Mouse (Mus musculus) mesoderm, embryonic 11.5 days (tissue): ENCODE data around the gene Blcap.
"Not testable (repeated sequence)": the region's sequence is repeated elsewhere in the genome, so short reads cannot be mapped to it uniquely, and the experiment has no call there.

Experiments
- DNase-seq: peaks from one replicate; pipeline ENCODE4 v3.0.0-alpha.2; 2012; ENCODE audit warnings: low read depth, low spot score

Gene Blcap

DNA sequence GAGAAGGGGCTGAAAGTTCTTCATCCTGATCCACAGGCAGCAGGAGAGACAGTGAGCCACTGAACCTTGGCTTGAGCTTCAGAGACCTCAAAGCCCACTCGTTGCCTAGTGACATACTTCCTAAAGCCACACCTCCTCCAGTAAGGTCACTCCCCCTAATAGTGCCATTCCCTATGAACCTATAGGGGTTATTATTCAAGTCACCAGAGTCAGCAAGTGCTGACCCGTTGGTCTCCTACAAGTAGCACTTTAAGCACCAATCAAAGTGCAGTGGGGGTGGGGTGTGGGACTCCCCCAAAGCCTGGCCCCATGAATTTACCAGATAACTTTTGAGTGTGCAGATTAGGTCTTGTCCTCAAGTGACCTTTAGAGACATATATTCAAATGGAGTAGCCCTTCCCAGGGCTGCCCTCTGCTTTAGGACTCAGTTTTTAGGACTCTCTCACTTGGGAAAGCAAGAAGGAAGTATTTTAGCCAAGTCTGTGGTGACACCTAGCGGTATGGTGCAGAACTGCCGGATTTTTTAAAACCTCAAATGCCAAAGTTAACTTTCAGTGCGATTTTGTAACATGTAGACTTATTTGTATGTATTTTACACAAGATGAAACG, at the start of gene Blcap:
Gene Blcap, minus strand, starts transcription at position 51 of the 609 bp plus-strand sequence.
- DNase-seq, result peak; percentile 73

DNA sequence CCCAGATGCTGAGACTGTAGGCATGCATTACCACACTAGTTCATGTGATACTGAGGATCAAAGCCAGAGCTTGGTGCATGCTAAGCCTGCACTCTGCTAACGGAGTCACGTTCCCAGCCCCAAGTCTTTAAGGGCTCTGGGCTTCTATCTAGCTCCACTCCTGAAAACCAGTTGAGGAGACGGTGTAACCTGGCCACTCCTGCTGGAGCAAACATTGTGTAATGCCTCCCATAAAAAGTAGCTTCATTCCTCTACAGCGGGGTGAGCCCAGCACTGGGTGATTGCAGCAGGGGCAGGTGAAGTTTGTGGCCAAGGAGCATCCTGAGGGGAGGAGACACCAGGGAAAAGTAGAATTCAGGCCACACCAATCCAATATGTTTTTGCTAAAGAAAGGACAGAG, 47.3 kb upstream of the Blcap start:
- no peak for DNase-seq

DNA sequence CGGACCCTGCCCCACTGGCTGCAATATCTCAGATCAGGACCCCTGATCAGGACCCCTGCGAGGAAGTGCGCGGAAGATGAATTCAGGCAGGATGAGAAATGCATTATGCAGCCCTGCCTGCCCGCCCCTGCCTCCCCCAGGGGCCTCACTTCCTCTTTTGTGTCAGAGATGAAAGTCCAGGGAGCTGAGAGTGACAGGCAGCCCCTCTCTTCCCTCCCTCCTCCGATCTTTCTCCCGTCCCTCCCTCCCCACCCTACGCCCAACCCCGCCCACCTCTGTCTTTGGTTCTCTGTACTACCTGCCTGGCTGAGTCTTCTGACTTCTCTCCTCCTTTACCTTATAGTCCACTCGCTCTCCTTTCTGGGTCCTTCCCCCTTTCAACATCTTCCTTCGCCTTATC, 42.9 kb upstream of the Blcap start:
- DNase-seq, result peak; percentile 30

DNA sequence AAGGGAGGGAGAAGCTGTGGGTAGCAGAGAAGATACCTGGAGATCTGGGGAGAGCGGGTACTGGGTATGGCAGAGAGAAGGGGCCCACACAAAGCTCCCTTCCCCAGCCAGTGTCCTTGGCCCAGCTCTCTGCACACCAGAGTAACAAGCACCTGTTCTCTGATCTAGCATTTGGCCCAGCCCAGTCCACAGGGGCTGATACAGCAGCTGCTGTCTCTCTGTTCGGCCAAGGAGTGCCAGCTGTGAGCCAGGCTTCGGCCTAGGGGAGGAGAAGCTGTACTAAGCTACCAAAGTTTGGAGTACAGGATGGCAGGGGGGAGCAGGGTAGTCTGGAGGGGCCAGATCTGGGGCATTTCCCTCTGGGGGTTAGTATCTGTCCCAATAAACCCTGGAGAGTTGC, 40.7 kb upstream of the Blcap start:
- DNase-seq, result no peak

DNA sequence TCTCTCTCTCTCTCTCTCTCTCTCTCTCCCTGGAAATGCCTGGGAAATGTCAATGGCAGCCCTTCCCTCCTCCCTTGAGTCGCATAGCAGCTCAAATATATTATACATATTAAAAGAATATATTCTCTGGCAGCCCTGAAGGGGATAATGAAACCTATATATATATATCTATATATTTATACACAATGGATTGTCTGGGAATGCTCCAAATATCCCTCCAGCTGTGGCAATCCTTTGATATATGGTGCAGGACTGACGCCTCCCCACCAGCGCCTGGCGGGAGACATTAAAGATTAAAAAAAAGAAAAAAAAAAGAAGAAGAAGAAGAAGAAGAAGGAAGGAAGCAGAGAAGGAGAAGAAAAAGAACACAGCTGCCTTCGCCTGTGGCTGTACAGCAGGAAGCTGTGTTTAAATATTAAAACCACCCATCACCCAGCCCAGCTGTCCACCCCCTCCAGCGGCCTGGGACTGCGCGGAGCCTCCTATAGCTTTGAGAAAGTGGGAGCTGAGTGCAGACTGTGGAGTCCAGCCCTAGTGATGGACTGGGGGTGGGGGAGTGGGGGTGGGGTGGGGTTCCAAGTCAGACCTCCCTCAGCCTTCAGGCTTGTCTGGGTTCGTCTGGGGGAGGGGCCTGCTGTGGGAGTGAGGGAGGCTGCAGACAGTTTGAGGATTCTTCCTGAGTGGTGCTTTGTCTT, 36.6 kb upstream of the Blcap start:
- peak; percentile 40 for DNase-seq

DNA sequence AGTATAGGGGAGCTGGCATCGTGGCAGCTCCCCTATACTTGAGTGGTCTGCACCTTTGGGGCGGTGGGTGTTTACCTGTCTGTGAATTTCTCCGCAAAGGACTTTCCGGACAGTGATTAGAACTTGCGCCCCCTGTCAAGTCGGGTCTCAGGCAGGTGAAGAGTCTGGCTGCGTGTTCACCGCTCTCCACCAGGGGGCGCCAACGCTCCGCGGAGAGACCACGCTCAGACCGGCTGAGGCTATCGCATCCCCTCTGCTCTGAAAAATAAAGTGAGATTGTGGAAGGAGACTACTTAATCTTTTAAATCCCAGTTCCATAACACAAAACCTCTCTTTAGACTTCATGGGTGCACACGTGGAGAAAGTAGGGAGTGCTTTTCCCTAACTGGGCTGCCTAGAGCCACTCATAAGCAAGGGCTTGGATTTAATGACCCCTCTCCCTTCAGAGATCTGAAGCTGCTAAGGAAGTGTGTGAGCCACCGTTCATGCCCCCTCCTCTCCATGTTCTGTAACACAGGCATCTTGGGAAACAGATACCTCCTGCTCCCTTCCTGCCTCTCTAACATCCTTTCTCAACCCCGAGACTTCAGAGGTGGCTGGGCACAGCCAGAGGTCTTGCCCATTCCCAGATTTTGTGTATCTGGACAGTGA, 34.1 kb upstream of the Blcap start:
- peak; percentile 79 for DNase-seq

DNA sequence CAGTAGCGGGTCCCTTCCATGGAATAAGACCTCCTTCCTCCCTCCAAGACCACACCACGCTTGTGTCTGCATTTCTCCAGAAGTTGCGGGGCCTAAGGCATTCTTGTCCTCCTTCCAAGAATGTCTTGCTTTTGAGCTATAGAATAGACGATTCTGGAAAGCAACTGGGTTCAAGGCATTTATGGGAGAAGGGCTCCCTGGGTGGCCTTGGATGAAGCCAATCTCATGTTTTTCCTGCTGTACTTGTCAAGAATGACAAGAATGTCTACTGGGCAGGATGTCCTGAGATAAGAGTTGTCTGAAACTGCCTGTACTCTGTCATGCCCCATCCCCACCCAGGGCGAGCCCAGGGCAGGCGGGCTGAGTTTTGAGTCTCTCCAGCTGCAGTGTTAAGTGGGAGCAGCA, 30.4 kb upstream of the Blcap start:
- peak; percentile 13 for DNase-seq

DNA sequence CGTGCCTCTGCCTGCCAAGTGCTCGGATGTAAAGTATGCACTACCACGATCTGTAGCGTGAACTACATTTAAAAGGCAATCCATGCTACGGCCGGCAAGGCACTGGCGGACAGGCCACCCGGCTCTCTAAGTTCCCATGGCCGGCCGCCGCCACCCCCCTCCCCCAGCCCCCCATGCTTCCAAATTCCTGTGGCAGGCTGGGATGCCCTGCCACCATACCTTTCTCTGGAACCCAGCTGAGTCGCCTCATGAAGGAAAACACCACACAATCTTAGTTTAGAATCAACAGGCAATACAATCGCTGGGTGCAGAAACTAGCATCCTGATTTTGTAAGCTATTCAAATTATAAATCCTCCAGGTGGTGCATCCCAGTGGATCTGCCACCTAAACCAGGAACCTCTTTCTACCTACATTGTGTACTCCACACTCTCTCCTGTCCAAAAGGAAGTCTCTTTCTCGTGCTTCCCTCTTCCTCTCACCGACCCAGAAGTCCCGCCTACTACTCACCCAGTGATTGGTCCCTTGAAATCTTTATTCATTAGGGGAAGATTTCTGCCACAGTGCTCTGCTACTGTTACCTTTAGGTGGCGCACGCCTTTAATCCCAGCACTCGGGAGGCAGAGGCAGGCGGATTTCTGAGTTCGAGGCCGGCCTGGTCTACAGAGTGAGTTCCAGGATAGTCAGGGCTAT, 25.9 kb upstream of the Blcap start:
- DNase-seq, result no peak

DNA sequence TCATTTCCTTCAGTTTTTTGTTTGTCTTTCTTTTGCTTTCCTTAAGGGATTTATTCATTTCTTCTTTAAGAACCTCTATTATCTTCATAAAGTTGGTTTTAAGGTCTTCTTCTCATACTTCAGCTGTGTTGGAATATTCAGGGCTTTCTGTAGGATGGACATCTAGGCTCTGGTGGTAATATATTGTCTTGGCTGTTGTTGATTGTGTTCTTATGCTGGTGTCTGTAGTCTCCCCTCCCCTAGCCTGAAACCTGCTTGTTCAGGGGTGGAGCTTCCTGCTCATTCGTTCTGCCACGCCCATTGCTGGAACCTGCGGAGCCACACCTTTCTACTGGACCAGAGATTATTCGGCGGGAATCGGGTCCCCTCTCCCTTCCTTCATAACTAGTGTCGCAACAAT, 14.3 kb upstream of the Blcap start:
- not testable (repeated sequence) for DNase-seq

DNA sequence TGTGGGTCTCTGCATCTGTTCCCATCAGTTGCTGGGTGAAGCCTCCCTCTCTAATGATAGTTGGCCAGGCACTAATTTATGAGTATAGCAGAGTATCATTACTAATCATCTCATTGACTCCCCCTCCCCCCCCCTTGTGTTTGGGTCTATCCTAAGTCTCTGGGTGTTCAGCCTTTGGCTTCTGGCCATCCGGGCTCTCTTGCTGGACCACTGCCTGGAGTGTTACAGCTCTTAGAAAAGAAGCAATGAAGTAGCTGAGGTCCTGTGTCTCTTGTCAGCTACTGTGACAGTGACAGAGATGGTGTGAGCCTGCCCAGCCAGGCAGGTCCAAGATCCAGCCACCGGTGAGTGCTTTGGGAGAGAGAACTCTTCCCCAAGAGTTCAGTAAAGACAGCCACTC, 1.7 kb upstream of the Blcap start:
- no peak for DNase-seq

DNA sequence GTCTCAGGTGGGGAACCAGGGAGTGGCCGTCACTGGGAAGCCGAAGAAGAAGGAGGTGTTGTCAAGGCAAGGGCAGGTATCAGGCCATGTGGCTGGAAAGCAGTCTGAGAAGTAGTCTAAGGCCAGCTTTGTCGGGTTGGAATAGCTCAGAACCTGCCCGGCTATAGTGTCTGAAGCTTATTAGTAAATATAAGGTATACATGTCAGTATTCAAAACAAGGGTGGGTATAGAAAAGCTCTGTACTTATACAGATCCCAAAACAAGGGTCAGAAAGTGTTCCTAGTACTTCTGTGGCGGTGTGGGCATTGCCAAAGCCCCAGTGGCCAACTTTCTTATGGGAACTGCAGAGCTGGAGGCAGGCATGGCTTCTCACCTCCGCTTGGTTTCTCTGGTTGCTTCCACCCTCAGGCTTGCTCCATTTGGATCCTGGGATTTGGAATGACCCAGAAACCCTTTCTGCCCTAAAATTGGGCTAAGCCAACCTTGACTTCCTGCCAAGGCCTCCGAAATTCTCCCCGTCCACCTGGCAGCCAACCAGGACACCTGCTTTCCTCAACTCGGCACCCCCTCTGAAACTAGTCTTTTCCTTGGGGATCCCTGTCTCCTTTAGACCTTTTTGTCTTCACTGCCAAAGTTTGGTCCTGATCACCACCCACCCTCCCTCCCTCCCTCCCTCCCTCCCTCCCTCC, 1.1 kb downstream of the Blcap start:
- no peak for DNase-seq

DNA sequence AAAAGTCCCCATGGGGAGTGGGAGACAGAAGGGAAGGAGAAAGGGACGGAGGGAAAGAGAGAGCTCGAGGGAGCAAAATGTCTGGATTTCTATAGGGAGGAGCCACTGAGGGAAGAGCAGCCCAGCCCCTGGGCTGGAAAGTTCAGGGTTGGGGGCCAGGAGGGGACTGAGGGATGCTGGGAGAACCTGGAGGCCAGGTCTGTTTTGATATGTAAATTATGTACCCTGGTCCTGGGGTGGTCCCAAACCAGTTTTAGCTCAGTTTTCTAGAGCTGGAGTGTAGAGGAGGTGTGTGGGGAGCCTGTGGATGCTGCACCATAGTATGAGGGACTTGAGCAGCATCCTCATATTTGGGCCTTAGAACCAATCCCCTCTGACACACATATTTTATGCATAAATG, 2.2 kb downstream of the Blcap start:
- DNase-seq, result no peak

DNA sequence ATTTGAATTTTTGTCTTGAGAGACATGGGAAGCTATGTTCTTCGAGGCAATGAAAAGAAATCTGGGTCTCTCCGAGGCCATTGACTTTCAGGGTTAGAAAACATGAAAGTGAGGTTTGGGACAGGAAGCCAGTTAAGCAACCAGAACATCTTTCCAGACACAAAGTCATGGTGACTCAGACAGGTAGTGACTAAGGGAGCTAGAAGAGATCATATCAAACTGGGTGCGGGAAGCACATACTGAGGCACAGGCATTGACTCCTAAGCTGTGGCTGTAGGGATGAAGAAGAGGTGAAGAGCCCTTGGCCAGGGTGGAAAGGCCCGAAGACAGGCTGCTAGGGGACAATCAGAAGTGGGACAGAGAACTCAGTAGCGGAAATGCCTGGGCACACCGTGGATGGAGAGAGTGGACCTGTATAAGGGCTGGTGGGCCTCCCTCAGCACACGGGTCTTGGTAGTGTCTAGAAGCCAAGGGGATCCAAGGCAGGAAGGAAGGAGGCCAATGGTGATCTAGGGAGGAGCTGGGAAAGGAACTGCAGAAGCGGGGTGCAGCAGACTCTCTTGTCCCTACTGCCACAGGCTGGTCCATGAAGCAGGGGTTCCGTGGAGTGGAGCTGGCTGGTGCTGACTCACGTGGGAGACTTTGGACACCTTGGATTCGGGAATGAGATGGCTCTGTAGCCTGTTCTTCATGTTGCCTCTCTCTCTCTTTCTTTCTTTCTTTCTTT, 3.7 kb downstream of the Blcap start:
- no peak for DNase-seq

DNA sequence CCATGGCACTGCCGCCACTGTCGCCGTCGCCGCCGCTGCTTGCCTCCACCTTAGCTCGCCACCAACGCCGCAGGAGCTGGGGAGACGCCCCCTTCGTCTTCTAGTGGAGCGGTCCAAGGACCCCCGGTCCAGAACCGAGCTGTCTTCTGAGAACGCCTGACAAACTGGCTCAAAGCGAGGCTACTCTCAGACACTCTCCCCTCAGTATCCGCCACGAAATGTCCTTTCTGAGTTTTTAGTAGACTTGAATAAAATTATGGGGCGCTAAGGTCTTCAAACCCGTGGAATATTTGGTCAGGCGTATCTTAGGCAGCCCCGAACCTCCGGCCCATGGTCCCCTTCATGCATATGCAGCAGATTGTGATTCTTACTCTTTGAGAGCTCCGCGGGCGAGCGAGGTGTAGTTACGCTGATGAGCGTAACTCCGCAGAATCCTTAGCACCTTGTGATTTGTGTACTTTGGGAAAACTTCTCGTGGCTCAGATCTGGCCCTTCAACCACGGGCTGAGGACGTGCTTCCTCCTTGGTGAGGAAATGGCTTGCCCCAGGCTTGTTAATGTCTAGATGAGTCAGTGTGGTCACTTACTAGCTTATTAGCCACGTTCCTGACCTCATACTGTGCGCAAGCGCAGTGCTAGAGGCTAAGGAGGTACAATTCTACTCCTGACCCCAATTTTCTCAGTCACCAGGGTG, 4.7 kb downstream of the Blcap start:
- DNase-seq, result peak; percentile 87

DNA sequence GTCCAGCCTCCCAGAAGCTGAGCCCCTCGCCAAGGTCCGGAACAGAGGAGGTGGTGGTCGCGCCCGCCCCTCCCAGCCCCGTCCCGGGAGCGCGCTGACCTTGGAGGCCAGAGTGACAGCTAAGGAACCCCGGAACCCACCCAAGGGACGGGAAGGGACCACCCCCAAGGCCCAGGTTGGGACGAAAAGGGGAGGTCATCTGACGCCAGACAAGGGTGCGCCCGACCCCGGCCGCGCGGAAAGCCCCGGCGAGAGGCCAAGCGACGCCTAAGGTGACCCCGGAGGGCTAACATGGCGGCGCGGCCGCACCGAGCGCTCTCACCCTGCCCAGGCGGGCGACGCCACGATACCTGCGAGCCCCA, 5.2 kb downstream of the Blcap start:
- no peak for DNase-seq

DNA sequence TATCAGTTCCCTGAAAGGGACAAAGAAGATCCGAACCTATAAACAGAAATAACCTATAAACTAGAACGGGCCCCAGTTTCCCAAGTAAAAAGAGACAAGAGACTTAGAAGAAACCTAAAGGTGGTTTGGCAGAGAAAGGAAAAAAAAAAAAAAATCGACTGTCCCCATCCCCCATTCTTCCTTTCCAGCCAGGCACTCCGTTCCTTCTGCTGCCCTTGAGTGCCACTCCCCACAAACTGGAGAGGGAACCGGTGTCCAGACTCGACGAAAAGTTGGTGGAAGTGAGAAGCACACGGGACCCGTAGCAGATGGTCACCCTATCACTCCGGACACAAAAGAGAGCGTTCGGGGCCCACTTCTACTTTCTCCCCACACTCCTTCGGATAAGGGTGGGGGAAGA, 5.6 kb downstream of the Blcap start:
- no peak for DNase-seq

DNA sequence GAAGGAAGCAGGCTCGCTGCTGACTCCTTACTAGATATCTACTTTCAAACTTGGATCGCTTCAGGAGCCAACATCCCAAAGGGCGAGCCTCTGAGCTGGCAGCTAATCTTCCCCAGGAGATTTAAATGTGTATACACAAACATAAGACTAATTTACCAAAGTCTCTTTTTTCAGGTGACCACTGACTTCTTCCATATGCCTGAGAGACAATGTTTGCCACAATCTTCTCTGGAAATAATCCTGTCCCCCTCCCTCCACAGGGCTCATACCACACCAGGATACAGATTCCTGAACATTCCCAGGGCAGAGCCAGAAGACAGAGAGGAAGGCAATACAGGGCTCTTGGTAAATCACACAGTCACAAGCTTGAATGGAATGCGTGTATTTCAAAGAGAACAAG, 6.4 kb downstream of the Blcap start:
- DNase-seq, result no peak

DNA sequence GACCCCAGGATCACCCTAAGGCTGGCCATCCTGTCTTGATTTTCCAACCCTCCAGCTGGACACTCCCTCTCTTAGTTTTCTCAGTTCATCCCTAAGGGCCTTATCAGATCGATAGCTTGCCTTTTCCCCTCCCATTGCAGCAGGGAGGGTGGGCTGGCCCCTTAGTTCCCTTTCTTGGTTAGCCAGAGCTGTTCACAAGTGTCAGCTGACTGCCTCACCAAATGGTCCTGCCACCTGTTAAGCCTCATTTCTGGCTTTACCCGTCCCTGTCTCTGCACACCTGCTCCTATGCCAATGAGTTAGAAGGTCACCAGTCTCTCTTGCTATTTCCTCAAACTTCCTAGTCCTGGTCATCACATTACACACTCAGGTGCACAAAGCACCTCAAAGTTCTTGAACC, 8.0 kb downstream of the Blcap start:
- no peak for DNase-seq

DNA sequence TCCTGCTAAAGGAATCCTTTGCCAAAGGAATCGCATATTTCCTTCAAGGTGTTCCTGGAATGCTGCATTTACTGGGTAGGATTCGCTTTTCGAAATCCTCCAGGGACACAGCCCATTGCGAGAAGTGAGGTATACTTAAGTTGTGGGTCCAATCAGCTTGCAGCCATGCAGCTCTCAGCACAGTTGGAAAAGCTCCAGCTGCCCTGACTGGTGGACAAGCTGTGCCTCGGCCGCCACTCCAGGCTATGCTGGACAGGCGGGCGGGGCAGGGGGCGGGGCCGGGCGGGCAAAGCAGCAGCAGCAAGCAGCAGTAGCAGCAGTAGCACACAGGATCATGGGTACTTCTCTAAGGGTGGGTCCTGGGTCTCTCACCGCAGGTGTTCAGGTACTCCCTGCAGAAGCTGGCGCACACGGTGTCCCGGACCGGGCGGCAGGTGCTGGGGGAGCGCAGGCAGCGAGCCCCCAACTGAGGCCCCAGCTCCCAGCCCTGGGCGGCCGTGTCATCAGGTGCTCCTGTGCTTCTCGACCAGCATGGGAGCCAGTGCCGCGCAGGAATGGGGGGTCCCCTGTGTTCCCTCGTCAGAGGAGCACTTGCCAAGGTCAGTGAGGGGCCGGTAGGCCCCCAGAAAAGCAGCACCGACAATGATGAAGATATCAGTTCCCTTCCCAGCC, 9.8 kb downstream of the Blcap start:
- peak; percentile 92 for DNase-seq

DNA sequence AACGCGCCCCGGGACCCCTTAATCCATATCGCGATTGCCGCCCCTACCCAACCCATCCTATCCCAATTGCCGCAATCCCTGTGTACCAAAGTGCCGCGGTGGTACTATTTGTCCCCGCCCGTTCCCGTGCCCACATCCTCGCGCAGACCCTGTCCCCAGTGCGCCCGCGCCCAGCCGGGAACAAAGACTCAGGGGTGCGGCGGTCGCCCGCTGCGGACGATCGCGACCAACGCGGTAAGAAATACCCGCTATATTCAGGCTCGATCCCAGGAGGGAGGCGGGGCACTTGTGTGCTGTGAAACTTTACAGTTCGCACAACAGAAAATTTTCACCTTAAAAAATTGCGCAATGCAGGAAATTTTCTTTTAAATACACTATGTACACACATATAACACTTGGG, 10.8 kb downstream of the Blcap start:
- no peak for DNase-seq
